Mouse (Mus musculus): ENCODE measurements around the gene Myo1g. TPM values are rescaled to one million over a fixed set of nuclear protein-coding genes. Genes with fewer than 3 reads are reported as not detected.
A peak's percentile ranks its signal among the peaks of the same experiment; 100 is the strongest.
"Not testable (repeated sequence)": the region's sequence is repeated elsewhere in the genome, so short reads cannot be mapped to it uniquely, and the experiment has no call there.

Gene Myo1g
- polyA plus RNA-seq, 1 experiment from 2014 or later = 9.4 TPM

- Histone ChIP-seq H3K4me3 (replicated peaks) (peak overlapping the region; percentile 66), H3K27ac (replicated peaks) (peak overlapping the region; percentile 68), H3K36me3 (replicated peaks) (peaks cover 30% of the 10 kb centered on the region), H3K27me3 (no peaks in the 10 kb centered on the region), H3K9me3 (replicated peaks) (no peaks in the 10 kb centered on the region), H3K4me1 (replicated peaks) (peaks cover 27% of the 10 kb centered on the region), H3K9ac (peak overlapping the region; percentile 73), H3K4me2 (peak overlapping the region; percentile 89)
- WGBS (ENCODE audit: insufficient replicate concordance) = under 1% methylated on average over 51 of the region's 51 CpGs
- peak; percentile 92 for ATAC-seq (ENCODE audit: insufficient read depth)
Measured at GRCm38 (mm10) chr11:6528186-6529006, 7.6 kb upstream of the Myo1g start.

- ATAC-seq (ENCODE audit: insufficient read depth) = peak; percentile 10; the same call in 1 of the 2 replicates
- 2% methylated on average over 10 of the region's 10 CpGs for WGBS (ENCODE audit: insufficient replicate concordance)
- Histone ChIP-seq H3K4me1 (replicated peaks) (peaks cover 29% of the 10 kb centered on the region), H3K4me2 (peak overlapping the region; percentile 89), H3K9me3 (replicated peaks) (no peaks in the 10 kb centered on the region), H3K4me3 (replicated peaks) (peak overlapping the region; percentile 66), H3K27ac (replicated peaks) (peak overlapping the region; percentile 68), H3K27me3 (no peaks in the 10 kb centered on the region), H3K36me3 (replicated peaks) (peaks cover 30% of the 10 kb centered on the region), H3K9ac (peak overlapping the region; percentile 73)
Measured at GRCm38 (mm10) chr11:6527256-6528185, 6.8 kb upstream of the Myo1g start.

GRCm38 (mm10) chr11:6526526-6527255, 5.9 kb upstream of the Myo1g start:
- WGBS (ENCODE audit: insufficient replicate concordance) = 14% methylated on average over 13 of the region's 16 CpGs
- Histone ChIP-seq H3K4me2 (peak overlapping the region; percentile 89), H3K4me3 (replicated peaks) (peak overlapping the region; percentile 66), H3K36me3 (replicated peaks) (peaks cover 30% of the 10 kb centered on the region), H3K4me1 (replicated peaks) (peaks cover 29% of the 10 kb centered on the region), H3K9ac (peak overlapping the region; percentile 73), H3K27ac (replicated peaks) (peak overlapping the region; percentile 54)
- not testable (repeated sequence) for H3K9me3 ChIP-seq (replicated peaks); H3K27me3 ChIP-seq; ATAC-seq (ENCODE audit: insufficient read depth)

- Histone ChIP-seq H3K4me3 (replicated peaks) (no peak overlapping the region), H3K9ac (no peak overlapping the region), H3K4me1 (replicated peaks) (peaks cover 29% of the 10 kb centered on the region), H3K27ac (replicated peaks) (no peak overlapping the region), H3K27me3 (no peaks in the 10 kb centered on the region), H3K4me2 (no peak overlapping the region), H3K9me3 (replicated peaks) (no peaks in the 10 kb centered on the region), H3K36me3 (replicated peaks) (peaks cover 30% of the 10 kb centered on the region)
- ATAC-seq (ENCODE audit: insufficient read depth) = no peak
- WGBS (ENCODE audit: insufficient replicate concordance) = 71% methylated on average over 1 of the region's 1 CpGs
Measured at GRCm38 (mm10) chr11:6525241-6525640, 4.5 kb upstream of the Myo1g start.

- Histone ChIP-seq H3K36me3 (replicated peaks) (peaks cover 30% of the 10 kb centered on the region), H3K27me3 (no peaks in the 10 kb centered on the region), H3K27ac (replicated peaks) (0 out of 2 replicates have a peak overlapping the region, but pooled peaks have one; percentile 3), H3K4me1 (replicated peaks) (peaks cover 32% of the 10 kb centered on the region), H3K4me3 (replicated peaks) (no peak overlapping the region), H3K9ac (no peak overlapping the region), H3K9me3 (replicated peaks) (no peaks in the 10 kb centered on the region), H3K4me2 (no peak overlapping the region)
- WGBS (ENCODE audit: insufficient replicate concordance) = 82% methylated on average over 4 of the region's 4 CpGs
- no peak for ATAC-seq (ENCODE audit: insufficient read depth)
Measured at GRCm38 (mm10) chr11:6524880-6525238, 4.1 kb upstream of the Myo1g start.

GRCm38 (mm10) chr11:6524165-6524879, 3.6 kb upstream of the Myo1g start:
- H3K27ac ChIP-seq (replicated peaks) = 0 out of 2 replicates have a peak overlapping the region, but pooled peaks have one; percentile 3

GRCm38 (mm10) chr11:6523662-6524088, 2.9 kb upstream of the Myo1g start:
- Histone ChIP-seq H3K9me3 (replicated peaks) (no peaks in the 10 kb centered on the region), H3K27ac (replicated peaks) (no peak overlapping the region), H3K4me2 (no peak overlapping the region), H3K27me3 (no peaks in the 10 kb centered on the region), H3K9ac (no peak overlapping the region), H3K4me1 (replicated peaks) (peaks cover 35% of the 10 kb centered on the region), H3K36me3 (replicated peaks) (peaks cover 30% of the 10 kb centered on the region), H3K4me3 (replicated peaks) (no peak overlapping the region)
- ATAC-seq (ENCODE audit: insufficient read depth) = no peak
- 22% methylated on average over 1 of the region's 1 CpGs for WGBS (ENCODE audit: insufficient replicate concordance)

More at GRCm38 (mm10) chr11:6524165-6524879, 3.6 kb upstream of the Myo1g start:
- ATAC-seq (ENCODE audit: insufficient read depth) = no peak
- H3K27me3 ChIP-seq = no peaks in the 10 kb centered on the region
- H3K9me3 ChIP-seq (replicated peaks) = no peaks in the 10 kb centered on the region
- no peak overlapping the region for H3K9ac ChIP-seq
- H3K36me3 ChIP-seq (replicated peaks) = peaks cover 30% of the 10 kb centered on the region
- 72% methylated on average over 8 of the region's 8 CpGs for WGBS (ENCODE audit: insufficient replicate concordance)
- no peak overlapping the region for H3K4me3 ChIP-seq (replicated peaks)
- no peak overlapping the region for H3K4me2 ChIP-seq
- H3K4me1 ChIP-seq (replicated peaks) = peaks cover 38% of the 10 kb centered on the region

- Histone ChIP-seq H3K4me1 (replicated peaks) (peaks cover 29% of the 10 kb centered on the region), H3K4me2 (no peak overlapping the region), H3K4me3 (replicated peaks) (no peak overlapping the region), H3K27ac (replicated peaks) (0 out of 2 replicates have a peak overlapping the region, but pooled peaks have one; percentile 25), H3K9ac (no peak overlapping the region), H3K27me3 (no peaks in the 10 kb centered on the region), H3K9me3 (replicated peaks) (no peaks in the 10 kb centered on the region), H3K36me3 (replicated peaks) (peaks cover 30% of the 10 kb centered on the region)
- 51% methylated on average over 9 of the region's 9 CpGs for WGBS (ENCODE audit: insufficient replicate concordance)
- no peak for ATAC-seq (ENCODE audit: insufficient read depth)
Measured at GRCm38 (mm10) chr11:6522782-6523525, 2.2 kb upstream of the Myo1g start.

GRCm38 (mm10) chr11:6519491-6520033, 1.2 kb downstream of the Myo1g start:
- Histone ChIP-seq H3K4me2 (peak overlapping the region; percentile 45), H3K4me3 (replicated peaks) (peak overlapping the region; percentile 44), H3K36me3 (replicated peaks) (peaks cover 20% of the 10 kb centered on the region), H3K9ac (no peak overlapping the region), H3K27me3 (no peaks in the 10 kb centered on the region), H3K27ac (replicated peaks) (peak overlapping the region; percentile 67), H3K9me3 (replicated peaks) (no peaks in the 10 kb centered on the region), H3K4me1 (replicated peaks) (peaks cover 15% of the 10 kb centered on the region)
- 16% methylated on average over 11 of the region's 11 CpGs for WGBS (ENCODE audit: insufficient replicate concordance)
- ATAC-seq (ENCODE audit: insufficient read depth) = peak; percentile 25

All from liver, embryonic 15.5 days (tissue).